Mouse (Mus musculus) kidney, postnatal 0 days (tissue): ENCODE results near the gene Zcwpw1. TPM values are rescaled to one million over a fixed set of nuclear protein-coding genes. Genes with fewer than 3 reads are reported as not detected.
A peak's percentile ranks its signal among the peaks of the same experiment; 100 is the strongest.

Experiments used
- ATAC-seq: fragments of 200-750 bp; cut with Nextera tagmentation; replicated peaks from 2 replicates; pipeline ENCODE4 v1.8.0; 2017; ENCODE audit warnings: low read depth, moderate number of reproducible peaks, moderate TSS enrichment, moderate library complexity; ENCODE audit not compliant: low FRiP score
- DNase-seq: peaks from one replicate; pipeline ENCODE4 v3.0.0-alpha.2; 2016; ENCODE audit warnings: low spot score
- H3K27ac ChIP-seq: fragments of 300-500 bp; sonication (generic); 2 replicates; pipeline ENCODE4 v1.5.1; 2014; ENCODE audit warnings: mild to moderate bottlenecking
- H3K27me3 ChIP-seq: fragments of 300-500 bp; sonication (generic); 2 replicates; pipeline ENCODE4 v1.6.1; 2014; ENCODE audit warnings: low read length, mixed read lengths; ENCODE audit not compliant: insufficient read depth
- H3K36me3 ChIP-seq: fragments of 300-500 bp; sonication (generic); 2 replicates; pipeline ENCODE4 v1.6.1; 2014; ENCODE audit warnings: low read length, mixed read lengths; ENCODE audit not compliant: insufficient read depth
- H3K4me1 ChIP-seq: fragments of 300-500 bp; sonication (generic); replicated peaks from 2 replicates; pipeline ENCODE4 v1.6.1; 2014; ENCODE audit warnings: antibody characterized with exemption, low read length, mixed read lengths; ENCODE audit not compliant: insufficient read depth
- H3K4me2 ChIP-seq: fragments of 300-500 bp; sonication (generic); 2 replicates; pipeline ENCODE4 v1.6.1; 2014; ENCODE audit warnings: mild to moderate bottlenecking, low read length, moderate library complexity, mixed read lengths
- H3K4me3 ChIP-seq: fragments of 300-500 bp; sonication (generic); replicated peaks from 2 replicates; pipeline ENCODE4 v1.5.1; 2014; ENCODE audit warnings: low read depth, low read length
- H3K9ac ChIP-seq: fragments of 300-500 bp; sonication (generic); 2 replicates; pipeline ENCODE4 v1.6.1; 2014; ENCODE audit warnings: low read depth, low read length
- H3K9me3 ChIP-seq: fragments of 300-500 bp; sonication (generic); replicated peaks from 2 replicates; pipeline ENCODE4 v1.6.1; 2016; ENCODE audit warnings: low read length, inconsistent platforms, mixed read lengths
- CTCF ChIP-seq: IDR thresholded peaks from 2 replicates; pipeline ENCODE4 v1.5.1; 2016; ENCODE audit warnings: antibody characterized with exemption, low read depth, mild to moderate bottlenecking, moderate library complexity
- WGBS: fragments of 180-500 bp; shearing (Covaris S2); extraction: QIAGEN DNeasy Blood & Tissue Kit; methylation state at CpG from one replicate; pipeline ENCODE4 v1.1.7; 2014; 5-methylcytosine and 5-hydroxymethylcytosine counted together
- polyA plus RNA-seq: library from polyadenylated mRNA; unstranded; fragments of >200 nt; fragmentation: Nextera tagmentation; extraction: Ambion mirVana; gene quantifications from 2 replicates; pipeline ENCODE4 v1.2.1, GENCODE M21; 2015

The Zcwpw1 gene
- polyA plus RNA-seq, 1 experiment from 2014 or later, result 14.5 TPM

- DNase-seq (no peak), ATAC-seq (no peak)
- no peaks in the 10 kb centered on the region for H3K9me3 ChIP-seq
- no peaks in the 10 kb centered on the region for H3K27me3 ChIP-seq
- no peak overlapping the region for H3K27ac ChIP-seq
- peaks cover 33% of the 10 kb centered on the region for H3K4me1 ChIP-seq
- 72% methylated on average over 13 of the region's 13 CpGs for WGBS
- peaks cover 25% of the 10 kb centered on the region for H3K36me3 ChIP-seq
- TF ChIP-seq CTCF, result no peak
- H3K9ac ChIP-seq, result peak overlapping the region; percentile 96
- peak overlapping the region; percentile 92 for H3K4me2 ChIP-seq
- H3K4me3 ChIP-seq, result 0 out of 2 replicates have a peak overlapping the region, but pooled peaks have one; percentile 86
These were observed 4.6 kb upstream of the Zcwpw1 start for GRCm38 (mm10) chr5:137782776-137783522.

GRCm38 (mm10) chr5:137783901-137784540 lies 3.6 kb upstream of the Zcwpw1 start:
- Histone ChIP-seq H3K27me3 (no peaks in the 10 kb centered on the region), H3K36me3 (peaks cover 25% of the 10 kb centered on the region), H3K9me3 (no peaks in the 10 kb centered on the region), H3K4me3 (peak overlapping the region; percentile 86), H3K4me2 (peak overlapping the region; percentile 92), H3K4me1 (peaks cover 33% of the 10 kb centered on the region), H3K9ac (peak overlapping the region; percentile 96), H3K27ac (0 out of 2 replicates have a peak overlapping the region, but pooled peaks have one; percentile 31)
- no peak for TF ChIP-seq CTCF
- 55% methylated on average over 9 of the region's 9 CpGs for WGBS
- DNase-seq (no peak), ATAC-seq (no peak)

DNA sequence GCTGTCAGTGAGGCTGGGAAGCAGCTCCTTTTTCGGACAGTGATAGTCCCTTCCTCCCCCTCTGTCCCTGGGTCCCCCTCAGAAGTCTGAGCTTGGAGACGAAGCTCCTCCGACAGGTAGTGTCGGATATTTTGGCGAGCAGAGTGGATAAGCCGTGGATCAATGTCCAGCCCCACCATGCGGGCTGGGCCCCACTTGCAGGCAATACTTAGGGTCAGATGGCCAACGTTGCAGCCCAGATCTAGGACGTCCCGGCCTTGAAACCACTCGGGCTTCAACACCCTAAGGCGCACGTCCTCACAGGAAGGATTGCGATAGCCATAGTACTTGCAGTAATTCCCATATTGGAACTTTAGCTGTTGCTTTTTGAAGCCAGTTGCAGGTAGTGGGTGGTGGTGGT lies 3.1 kb upstream of the Zcwpw1 start:
- Histone ChIP-seq H3K4me1 (peaks cover 32% of the 10 kb centered on the region), H3K27me3 (no peaks in the 10 kb centered on the region), H3K27ac (no peak overlapping the region), H3K9ac (peak overlapping the region; percentile 96), H3K9me3 (no peaks in the 10 kb centered on the region), H3K4me3 (peak overlapping the region; percentile 86), H3K36me3 (peaks cover 25% of the 10 kb centered on the region), H3K4me2 (peak overlapping the region; percentile 92)
- DNase-seq (no peak), ATAC-seq (no peak)
- 64% methylated on average over 14 of the region's 14 CpGs for WGBS
- TF ChIP-seq CTCF, result no peak

- Histone ChIP-seq H3K4me1 (peaks cover 27% of the 10 kb centered on the region), H3K9me3 (no peaks in the 10 kb centered on the region), H3K27ac (peak overlapping the region; percentile 96), H3K27me3 (no peaks in the 10 kb centered on the region), H3K36me3 (peaks cover 25% of the 10 kb centered on the region), H3K4me3 (peak overlapping the region; percentile 86), H3K9ac (peak overlapping the region; percentile 96), H3K4me2 (peak overlapping the region; percentile 92)
- ATAC-seq, result peak; percentile 1; the same call in 1 of the 2 replicates
- 1% methylated on average over 62 of the region's 62 CpGs for WGBS
- DNase-seq, result peak; percentile 55
- no peak for TF ChIP-seq CTCF
These were observed 2.2 kb upstream of the Zcwpw1 start for GRCm38 (mm10) chr5:137785164-137786031.

- WGBS, result under 1% methylated on average over 77 of the region's 79 CpGs
- Histone ChIP-seq H3K27me3 (no peaks in the 10 kb centered on the region), H3K4me1 (peaks cover 27% of the 10 kb centered on the region), H3K4me3 (peak overlapping the region; percentile 86), H3K4me2 (peak overlapping the region; percentile 92), H3K36me3 (peaks cover 21% of the 10 kb centered on the region), H3K27ac (peak overlapping the region; percentile 96), H3K9ac (peak overlapping the region; percentile 96), H3K9me3 (no peaks in the 10 kb centered on the region)
- peak; percentile 100 for DNase-seq
- peak; percentile 92 for ATAC-seq
- no peak for TF ChIP-seq CTCF
These were observed 1.3 kb upstream of the Zcwpw1 start for GRCm38 (mm10) chr5:137786109-137786942.
